Mouse (Mus musculus) intestine, postnatal 0 days (tissue): ENCODE measurements around the gene Adh7. TPM values are rescaled to one million over a fixed set of nuclear protein-coding genes. Genes with fewer than 3 reads are reported as not detected.

Source experiments
- ATAC-seq: fragments of 200-750 bp; cut with Nextera tagmentation; 2 replicates; pipeline ENCODE4 v1.8.0; 2017; ENCODE audit warnings: mild to moderate bottlenecking, moderate TSS enrichment, moderate library complexity
- H3K27ac ChIP-seq: fragments of 300-500 bp; sonication (generic); 2 replicates; pipeline ENCODE4 v1.5.1; 2014; ENCODE audit warnings: mild to moderate bottlenecking, low read depth, low read length, moderate library complexity
- H3K27me3 ChIP-seq: fragments of 300-500 bp; sonication (generic); replicated peaks from 2 replicates; pipeline ENCODE4 v1.6.1; 2014; ENCODE audit warnings: low read length, mixed read lengths; ENCODE audit not compliant: control insufficient read depth, insufficient read depth
- H3K36me3 ChIP-seq: fragments of 300-500 bp; sonication (generic); 2 replicates; pipeline ENCODE4 v1.6.1; 2014; ENCODE audit warnings: mild to moderate bottlenecking, moderate library complexity; ENCODE audit not compliant: control insufficient read depth, insufficient read depth
- H3K4me1 ChIP-seq: fragments of 300-500 bp; sonication (generic); replicated peaks from 2 replicates; pipeline ENCODE4 v1.6.1; 2014; ENCODE audit warnings: antibody characterized with exemption, low read length, mixed read lengths; ENCODE audit not compliant: control insufficient read depth, insufficient read depth
- H3K4me2 ChIP-seq: fragments of 300-500 bp; sonication (generic); replicated peaks from 2 replicates; pipeline ENCODE4 v1.6.1; 2014; ENCODE audit warnings: low read depth, mild to moderate bottlenecking, moderate library complexity
- H3K4me3 ChIP-seq: fragments of 300-500 bp; sonication (generic); 2 replicates; pipeline ENCODE4 v1.5.1; 2014; ENCODE audit warnings: low read depth, low read length
- H3K9ac ChIP-seq: fragments of 300-500 bp; sonication (generic); 2 replicates; pipeline ENCODE4 v1.6.1; 2014; ENCODE audit warnings: mild to moderate bottlenecking, low read depth, low read length
- H3K9me3 ChIP-seq: fragments of 300-500 bp; sonication (generic); 2 replicates; pipeline ENCODE4 v1.6.1; 2016; ENCODE audit warnings: mixed run types; ENCODE audit not compliant: control insufficient read depth
- CTCF ChIP-seq: sonication (generic); IDR thresholded peaks from 2 replicates; pipeline ENCODE4 v1.5.1; 2016; ENCODE audit warnings: low read depth, mild to moderate bottlenecking, control low read depth, antibody characterized with exemption, moderate library complexity
- WGBS: fragments of 180-500 bp; shearing (Covaris S2); extraction: QIAGEN DNeasy Blood & Tissue Kit; methylation state at CpG from one replicate; pipeline ENCODE4 v1.1.7; 2014; 5-methylcytosine and 5-hydroxymethylcytosine counted together
- polyA plus RNA-seq: library from polyadenylated mRNA; unstranded; fragments of >200 nt; fragmentation: Nextera tagmentation; extraction: Ambion mirVana; gene quantifications from 2 replicates; pipeline ENCODE4 v1.2.1, GENCODE M21; 2015

The Adh7 gene
- polyA plus RNA-seq, 1 experiment from 2014 or later = 0.64 TPM

DNA sequence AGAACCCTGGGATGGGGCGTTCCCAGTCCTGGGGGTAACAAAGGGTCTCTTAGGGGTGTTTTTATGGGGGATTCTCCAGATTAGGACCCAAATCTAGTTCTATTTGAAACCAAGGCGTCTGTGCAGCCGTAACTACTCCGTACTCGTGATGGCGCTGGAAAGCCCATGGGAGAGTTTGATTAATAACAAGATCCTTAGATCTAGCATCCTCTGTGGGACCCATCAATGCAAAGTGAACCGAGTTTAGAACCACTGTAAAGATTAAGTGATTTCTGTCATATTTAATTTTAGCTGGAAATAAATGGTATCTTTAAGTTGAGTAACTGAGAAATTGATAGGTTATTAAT is 18.9 kb upstream of the Adh7 start:
- Histone ChIP-seq H3K9me3 (no peaks in the 10 kb centered on the region), H3K36me3 (no peaks in the 10 kb centered on the region), H3K4me1 (no peaks in the 10 kb centered on the region), H3K27ac (no peak overlapping the region), H3K4me2 (no peak overlapping the region), H3K27me3 (no peaks in the 10 kb centered on the region), H3K4me3 (no peak overlapping the region), H3K9ac (no peak overlapping the region)
- TF ChIP-seq CTCF = no peak
- 81% methylated on average over 7 of the region's 7 CpGs for WGBS
- no peak for ATAC-seq

DNA sequence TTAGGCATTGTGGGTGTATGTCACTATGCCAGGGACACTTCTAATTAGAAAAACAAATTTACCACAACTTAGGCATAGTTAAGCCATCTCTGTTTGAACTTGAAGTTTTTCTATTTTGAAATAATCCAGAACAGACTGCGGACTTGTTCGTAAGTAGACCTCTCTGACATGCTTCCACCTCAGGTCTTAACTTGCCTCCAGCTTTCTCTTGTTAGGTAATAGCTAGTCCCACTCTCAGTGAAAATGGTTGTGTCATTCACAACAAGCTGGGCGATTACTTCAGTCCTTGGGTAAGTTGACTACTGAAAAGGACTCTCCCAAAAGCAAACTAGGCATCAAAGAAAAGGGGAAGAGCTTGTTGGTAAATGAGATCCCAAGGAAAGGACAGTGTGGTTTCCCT is 8.7 kb upstream of the Adh7 start:
- ATAC-seq = no peak
- Histone ChIP-seq H3K9ac (no peak overlapping the region), H3K4me1 (no peaks in the 10 kb centered on the region), H3K36me3 (no peaks in the 10 kb centered on the region), H3K27me3 (no peaks in the 10 kb centered on the region), H3K4me3 (no peak overlapping the region), H3K9me3 (no peaks in the 10 kb centered on the region), H3K27ac (no peak overlapping the region), H3K4me2 (no peak overlapping the region)
- WGBS = 90% methylated on average over 3 of the region's 3 CpGs
- no peak for TF ChIP-seq CTCF

DNA sequence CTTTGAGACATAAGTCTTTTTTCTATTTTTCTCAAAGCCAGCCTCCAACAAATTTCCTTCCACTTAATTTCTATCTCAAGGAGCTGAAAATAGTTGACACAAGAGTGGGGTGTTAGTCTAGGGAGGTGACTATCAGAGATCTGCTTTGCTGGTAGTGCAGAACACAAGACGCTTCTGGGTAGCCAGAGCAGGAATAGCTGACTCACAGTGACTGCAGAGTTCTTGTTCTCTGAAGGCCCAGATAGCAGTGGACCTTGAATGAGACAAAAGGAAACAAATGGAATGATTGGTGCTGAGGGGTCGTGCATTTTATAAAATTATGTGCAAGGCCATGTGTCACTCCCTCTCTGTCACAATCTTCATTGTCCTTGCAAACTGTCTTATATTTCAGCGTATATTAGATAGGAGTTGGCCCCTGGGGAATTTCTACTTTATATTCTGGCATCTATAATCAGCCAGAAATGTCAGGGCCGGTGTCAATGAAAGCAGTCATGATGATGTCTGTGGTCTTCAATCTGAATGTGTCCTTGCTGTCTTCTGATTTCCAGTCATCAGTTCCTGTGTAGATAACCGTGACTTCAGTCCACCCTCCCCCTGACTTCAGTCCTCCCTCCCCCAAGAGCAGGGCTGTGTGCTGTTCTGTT is 7.0 kb upstream of the Adh7 start:
- Histone ChIP-seq H3K4me2 (no peak overlapping the region), H3K4me1 (no peaks in the 10 kb centered on the region), H3K27ac (no peak overlapping the region), H3K9me3 (no peaks in the 10 kb centered on the region), H3K36me3 (no peaks in the 10 kb centered on the region), H3K9ac (no peak overlapping the region), H3K27me3 (no peaks in the 10 kb centered on the region), H3K4me3 (no peak overlapping the region)
- 79% methylated on average over 5 of the region's 5 CpGs for WGBS
- ATAC-seq = no peak
- no peak for TF ChIP-seq CTCF

DNA sequence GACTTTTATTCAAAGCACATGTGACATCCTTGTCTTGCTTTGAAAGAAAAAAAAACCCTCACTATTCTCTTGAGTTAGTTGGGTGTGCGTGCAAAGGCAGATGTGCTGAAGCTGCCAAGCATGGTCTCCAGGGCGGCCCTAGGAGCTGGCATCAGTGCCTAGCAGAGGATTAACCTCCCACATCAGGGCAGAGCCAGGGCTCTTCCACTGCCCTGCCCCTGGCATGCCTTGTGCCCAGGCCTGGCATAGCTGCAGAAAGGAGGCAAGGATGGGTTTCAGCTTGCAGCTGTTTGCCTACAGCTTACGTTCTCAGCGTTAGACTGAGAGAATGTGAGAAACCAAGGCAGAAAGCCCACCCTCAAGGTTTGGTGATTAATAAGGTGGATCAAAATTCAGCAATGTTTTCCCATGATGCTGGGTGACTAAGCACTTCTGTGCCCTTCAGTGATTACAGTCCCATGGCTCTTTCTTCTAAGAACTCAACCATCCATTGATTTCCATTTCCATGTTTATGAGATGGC is 5.1 kb upstream of the Adh7 start:
- no peak overlapping the region for H3K4me3 ChIP-seq

DNA sequence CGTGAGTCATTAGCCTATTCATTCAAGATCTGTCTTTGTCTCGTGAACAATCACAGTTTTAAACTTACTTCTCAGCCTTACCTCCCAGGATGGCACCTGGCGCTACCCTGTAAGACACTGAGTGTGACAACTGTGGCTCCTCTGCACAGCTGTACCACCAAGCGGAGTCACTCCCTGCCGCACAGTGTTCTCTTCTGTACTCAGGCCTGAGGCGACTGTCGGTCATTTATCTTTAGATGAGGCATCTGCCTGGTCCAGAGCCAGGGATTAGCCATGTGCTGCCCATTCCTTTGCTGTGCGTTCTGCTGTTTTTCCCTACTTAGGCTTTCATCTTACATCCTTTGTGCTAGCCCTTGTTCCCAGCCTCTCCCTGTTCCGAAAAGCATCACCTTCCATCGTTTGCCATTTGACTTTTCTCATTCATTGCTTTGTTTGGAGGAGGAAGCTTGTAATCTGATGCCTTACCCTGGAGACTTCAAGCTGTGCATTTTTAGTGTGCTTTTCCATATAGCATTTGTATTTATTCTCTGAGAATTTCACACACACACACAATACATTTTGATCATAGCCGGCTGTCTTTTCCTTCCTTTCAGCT is 2.1 kb upstream of the Adh7 start:
- Histone ChIP-seq H3K4me3 (no peak overlapping the region), H3K27me3 (no peaks in the 10 kb centered on the region), H3K27ac (no peak overlapping the region), H3K9me3 (no peaks in the 10 kb centered on the region), H3K4me1 (no peaks in the 10 kb centered on the region), H3K4me2 (no peak overlapping the region), H3K9ac (no peak overlapping the region), H3K36me3 (no peaks in the 10 kb centered on the region)
- ATAC-seq = no peak
- 63% methylated on average over 11 of the region's 11 CpGs for WGBS
- no peak for TF ChIP-seq CTCF

More for the DNA sequence above, 5.1 kb upstream of the Adh7 start:
- ATAC-seq = no peak
- Histone ChIP-seq H3K27me3 (no peaks in the 10 kb centered on the region), H3K4me1 (no peaks in the 10 kb centered on the region), H3K4me2 (no peak overlapping the region), H3K27ac (no peak overlapping the region), H3K9ac (no peak overlapping the region), H3K36me3 (no peaks in the 10 kb centered on the region), H3K9me3 (no peaks in the 10 kb centered on the region)
- no peak for TF ChIP-seq CTCF
- 93% methylated on average over 4 of the region's 4 CpGs for WGBS

DNA sequence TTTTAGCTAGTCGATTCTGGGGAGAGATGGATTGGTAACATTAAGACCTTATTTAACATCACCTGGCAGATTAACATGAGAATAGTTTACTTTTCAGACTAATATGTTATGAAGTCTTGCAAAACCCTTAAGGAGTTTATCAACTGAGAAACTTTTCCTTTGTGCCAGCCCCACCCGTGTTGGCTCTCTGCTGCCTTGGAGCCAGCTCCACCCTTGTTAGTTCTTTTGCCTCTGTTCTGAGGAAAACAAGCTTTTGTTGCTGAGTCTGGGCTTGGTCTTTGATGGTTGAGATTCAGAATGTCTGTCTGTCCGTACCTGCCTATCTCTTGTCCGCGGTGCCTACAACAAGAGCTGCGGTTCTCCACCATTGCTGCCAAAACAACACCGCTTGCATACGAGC is 1.5 kb upstream of the Adh7 start:
- H3K9ac ChIP-seq = no peak overlapping the region
- no peak overlapping the region for H3K4me2 ChIP-seq
- no peaks in the 10 kb centered on the region for H3K36me3 ChIP-seq
- H3K4me1 ChIP-seq = no peaks in the 10 kb centered on the region
- no peak for TF ChIP-seq CTCF
- H3K9me3 ChIP-seq = no peaks in the 10 kb centered on the region
- no peak overlapping the region for H3K4me3 ChIP-seq
- ATAC-seq = no peak
- 78% methylated on average over 8 of the region's 8 CpGs for WGBS
- H3K27ac ChIP-seq = no peak overlapping the region
- no peaks in the 10 kb centered on the region for H3K27me3 ChIP-seq
